Mouse (Mus musculus) left cerebral cortex, adult 18-20 months (tissue): ENCODE data around the gene Slc22a2. TPM values are rescaled to one million over a fixed set of nuclear protein-coding genes. Genes with fewer than 3 reads are reported as not detected.
A peak's percentile ranks its signal among the peaks of the same experiment; 100 is the strongest.
"Not testable (repeated sequence)": the region's sequence is repeated elsewhere in the genome, so short reads cannot be mapped to it uniquely, and the experiment has no call there.

Experiments
- DNase-seq, 2 experiments: peaks; one replicate each; pipeline ENCODE4 v3.0.0; 2021 to 2022; ENCODE audit warnings: low spot score in 2 of 2, mixed read lengths in 1 of 2
- total RNA-seq, 2 experiments: library from RNA; stranded (reverse); gene quantifications; 2 replicates each; pipeline ENCODE4 v1.2.3; 2021

Slc22a2 gene
- total RNA-seq, 2 experiments from 2014 or later: 0.86 to 1.7 TPM

GRCm38 (mm10) chr17:12630976-12631730, 47.2 kb downstream of the Slc22a2 start:
- no peak for DNase-seq

- no peak for DNase-seq
Observed at GRCm38 (mm10) chr17:12631771-12632600, 48.1 kb downstream of the Slc22a2 start.

GRCm38 (mm10) chr17:12634814-12635213, 50.9 kb downstream of the Slc22a2 start:
- no peak for DNase-seq

GRCm38 (mm10) chr17:12639585-12639984, 55.7 kb downstream of the Slc22a2 start:
- DNase-seq: no peak

- no peak for DNase-seq
Observed at GRCm38 (mm10) chr17:12641087-12641486, 57.2 kb downstream of the Slc22a2 start.

- no peak for DNase-seq
Observed at GRCm38 (mm10) chr17:12645461-12645860, 61.5 kb downstream of the Slc22a2 start.

GRCm38 (mm10) chr17:12652604-12653003, 68.7 kb downstream of the Slc22a2 start:
- no peak for DNase-seq

- DNase-seq: peak in 1 of 2 experiments; percentile 49
Observed at GRCm38 (mm10) chr17:12654061-12654460, 70.1 kb downstream of the Slc22a2 start.

GRCm38 (mm10) chr17:12655826-12656225, 71.9 kb downstream of the Slc22a2 start:
- no peak for DNase-seq

- DNase-seq: no peak
Observed at GRCm38 (mm10) chr17:12658784-12659183, 74.9 kb downstream of the Slc22a2 start.

GRCm38 (mm10) chr17:12659233-12659632, 75.3 kb downstream of the Slc22a2 start:
- no peak for DNase-seq

- peak in 1 of 2 experiments; percentile 16 for DNase-seq
Observed at GRCm38 (mm10) chr17:12660572-12661260, 76.8 kb downstream of the Slc22a2 start.

GRCm38 (mm10) chr17:12664156-12664555, 80.2 kb downstream of the Slc22a2 start:
- no peak for DNase-seq

GRCm38 (mm10) chr17:12668478-12669362, 84.8 kb downstream of the Slc22a2 start:
- DNase-seq: no peak

- DNase-seq: no peak
Observed at GRCm38 (mm10) chr17:12669363-12669679, 85.4 kb downstream of the Slc22a2 start.

GRCm38 (mm10) chr17:12671029-12671605, 87.2 kb downstream of the Slc22a2 start:
- DNase-seq: no peak

GRCm38 (mm10) chr17:12672285-12672790, 88.4 kb downstream of the Slc22a2 start:
- no peak for DNase-seq

- DNase-seq: no peak
Observed at GRCm38 (mm10) chr17:12673871-12674270, 89.9 kb downstream of the Slc22a2 start.

- not testable (repeated sequence) for DNase-seq
Observed at GRCm38 (mm10) chr17:12674980-12675379, 91.0 kb downstream of the Slc22a2 start.

- no peak for DNase-seq
Observed at GRCm38 (mm10) chr17:12675646-12676045, 91.7 kb downstream of the Slc22a2 start, which contains the start of gene Slc22a1. Gene Slc22a1 (minus strand): TSS chr17:12675829.
